Mouse (Mus musculus) kidney, postnatal 25 days (tissue): ENCODE results near the gene Crygn.

Source experiments
- DNase-seq, 2 experiments: peaks; one replicate each; pipeline ENCODE4 v3.0.0; 2021; ENCODE audit warnings: mixed read lengths in 2 of 2

Crygn gene

GRCm38 (mm10) chr5:24704615-24705014 is 53.2 kb downstream of the Crygn start:
- DNase-seq = no peak

- DNase-seq = no peak
Measured at GRCm38 (mm10) chr5:24701271-24701670, 56.5 kb downstream of the Crygn start.
